Mouse (Mus musculus): ENCODE results near the gene Gm49340. TPM values are rescaled to one million over a fixed set of nuclear protein-coding genes. Genes with fewer than 3 reads are reported as not detected.
A peak's percentile ranks its signal among the peaks of the same experiment; 100 is the strongest.

Gm49340 gene
- polyA plus RNA-seq (2014; fragmentation: Nextera tagmentation; extraction: Ambion mirVana) = not detected in 2 replicates

GRCm38 (mm10) chr11:73329442-73329841, at the start of gene Gm49340, which contains the start of the genes Aspa and Spata22:
Gm49340 (plus strand) TSS chr11:73329741.
Aspa (minus strand) TSS chr11:73329596.
Spata22 (plus strand) TSS chr11:73329741.
- DNase-seq (ENCODE audit: low spot score) (no peak), ATAC-seq (ENCODE audit: low FRiP score) (no peak)
- Histone ChIP-seq H3K4me2 (replicated peaks; ENCODE audit: low read depth, low read length) (no peak within 1 kb of the TSS), H3K9me3 (ENCODE audit: control insufficient read depth, low read length) (no peaks in the 10 kb centered on the region), H3K27me3 (ENCODE audit: control insufficient read depth, insufficient read depth, low read length) (no peaks in the 10 kb centered on the region), H3K4me3 (ENCODE audit: low read depth, low read length) (no peak within 1 kb of the TSS), H3K4me1 (replicated peaks; ENCODE audit: control insufficient read depth, insufficient read depth, low read length) (no peaks in the 10 kb centered on the region), H3K36me3 (ENCODE audit: control insufficient read depth, insufficient read depth, low read length) (no peaks in the 10 kb centered on the region), H3K9ac (ENCODE audit: low read depth, low read length) (no peak within 1 kb of the TSS), H3K27ac (ENCODE audit: low read depth, low read length) (no peak within 1 kb of the TSS)
- 80% methylated on average over 27 of the region's 27 CpGs for WGBS

DNA sequence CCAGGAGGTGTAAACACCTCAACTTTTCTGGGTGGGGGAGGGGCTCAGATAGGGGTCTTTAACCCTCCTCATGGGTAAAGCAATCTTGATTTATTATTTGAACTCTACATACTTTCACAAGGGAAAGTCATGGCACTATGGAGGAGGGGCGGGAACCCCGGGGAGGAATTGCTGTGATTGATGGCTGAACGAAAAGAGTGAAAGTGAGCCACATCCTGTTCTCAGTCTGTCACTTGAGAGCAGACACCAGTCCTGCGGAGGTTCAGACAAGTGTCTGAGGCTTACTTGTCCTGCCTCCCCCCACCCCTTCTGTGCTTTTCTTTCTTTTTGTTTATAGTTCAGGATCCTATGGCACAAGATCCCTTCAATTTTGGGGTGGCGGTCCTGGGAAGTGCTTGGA, 48.8 kb upstream of the Gm49340 start:
- ATAC-seq (ENCODE audit: low FRiP score) = no peak
- no peaks in the 10 kb centered on the region for H3K9me3 ChIP-seq (ENCODE audit: control insufficient read depth, low read length)
- H3K4me1 ChIP-seq (replicated peaks; ENCODE audit: control insufficient read depth, insufficient read depth, low read length) = no peaks in the 10 kb centered on the region; the same call in 1 of the 2 replicates
- H3K4me3 ChIP-seq (ENCODE audit: low read depth, low read length) = no peak overlapping the region
- H3K27me3 ChIP-seq (ENCODE audit: control insufficient read depth, insufficient read depth, low read length) = no peaks in the 10 kb centered on the region
- H3K9ac ChIP-seq (ENCODE audit: low read depth, low read length) = no peak overlapping the region
- no peak for DNase-seq (ENCODE audit: low spot score)
- H3K27ac ChIP-seq (ENCODE audit: low read depth, low read length) = no peak overlapping the region
- WGBS = 58% methylated on average over 5 of the region's 5 CpGs
- no peak overlapping the region for H3K4me2 ChIP-seq (replicated peaks; ENCODE audit: low read depth, low read length)
- no peaks in the 10 kb centered on the region for H3K36me3 ChIP-seq (ENCODE audit: control insufficient read depth, insufficient read depth, low read length)

DNA sequence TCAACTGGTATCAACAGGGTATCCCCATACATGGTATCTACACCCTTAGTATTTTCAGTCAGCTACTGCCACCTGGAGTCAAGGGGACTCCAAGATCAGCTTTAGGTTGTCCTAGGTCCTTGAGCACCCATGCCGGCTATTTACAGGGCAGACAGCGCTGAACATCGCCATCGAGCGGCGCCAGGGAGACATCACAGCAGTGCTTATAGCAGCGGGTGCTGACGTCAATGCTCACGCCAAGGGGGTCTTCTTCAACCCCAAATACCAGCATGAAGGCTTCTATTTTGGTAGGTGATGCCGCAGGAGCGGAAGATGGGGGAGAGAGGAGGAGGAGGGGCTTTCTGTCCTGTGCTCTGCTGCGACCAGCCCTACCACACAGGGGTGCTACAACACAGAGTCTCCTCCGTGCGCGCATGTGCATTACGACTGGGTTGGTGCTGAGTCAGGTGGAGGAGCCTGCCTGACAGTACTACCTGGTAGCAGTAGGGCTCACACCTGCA, 48.0 kb upstream of the Gm49340 start:
- peak; percentile 72 for ATAC-seq (ENCODE audit: low FRiP score)
- no peak overlapping the region for H3K27ac ChIP-seq (ENCODE audit: low read depth, low read length)

DNA sequence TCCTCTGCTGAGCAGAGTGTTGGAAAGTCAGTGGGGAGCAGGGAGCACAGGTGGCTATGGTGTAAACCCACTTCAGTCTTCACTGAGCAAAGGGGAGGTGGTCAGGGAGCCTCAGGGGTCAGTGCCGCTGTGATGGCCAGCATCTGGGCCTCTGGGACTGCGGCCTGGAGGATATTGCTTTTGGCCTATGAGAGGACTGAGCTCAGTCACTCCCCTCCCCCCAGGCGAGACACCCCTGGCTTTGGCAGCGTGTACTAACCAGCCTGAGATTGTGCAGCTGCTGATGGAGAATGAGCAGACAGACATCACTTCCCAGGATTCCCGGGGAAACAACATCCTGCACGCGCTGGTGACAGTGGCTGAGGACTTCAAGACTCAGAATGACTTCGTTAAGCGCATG, 46.2 kb upstream of the Gm49340 start:
- no peak overlapping the region for H3K27ac ChIP-seq (ENCODE audit: low read depth, low read length)

More for the DNA sequence above, 48.0 kb upstream of the Gm49340 start:
- peak; percentile 59 for DNase-seq (ENCODE audit: low spot score)
- Histone ChIP-seq H3K9ac (ENCODE audit: low read depth, low read length) (peak overlapping the region; percentile 8; the same call in 1 of the 2 replicates), H3K4me3 (ENCODE audit: low read depth, low read length) (peak overlapping the region; percentile 26; the same call in 1 of the 2 replicates), H3K27me3 (ENCODE audit: control insufficient read depth, insufficient read depth, low read length) (no peaks in the 10 kb centered on the region), H3K9me3 (ENCODE audit: control insufficient read depth, low read length) (no peaks in the 10 kb centered on the region), H3K36me3 (ENCODE audit: control insufficient read depth, insufficient read depth, low read length) (no peaks in the 10 kb centered on the region), H3K4me1 (replicated peaks; ENCODE audit: control insufficient read depth, insufficient read depth, low read length) (no peaks in the 10 kb centered on the region; the same call in 1 of the 2 replicates), H3K4me2 (replicated peaks; ENCODE audit: low read depth, low read length) (peak overlapping the region; percentile 37)
- WGBS = 4% methylated on average over 16 of the region's 16 CpGs

GRCm38 (mm10) chr11:73283926-73284325, 45.6 kb upstream of the Gm49340 start:
- Histone ChIP-seq H3K27me3 (ENCODE audit: control insufficient read depth, insufficient read depth, low read length) (no peaks in the 10 kb centered on the region), H3K36me3 (ENCODE audit: control insufficient read depth, insufficient read depth, low read length) (no peaks in the 10 kb centered on the region), H3K9me3 (ENCODE audit: control insufficient read depth, low read length) (no peaks in the 10 kb centered on the region), H3K4me1 (replicated peaks; ENCODE audit: control insufficient read depth, insufficient read depth, low read length) (no peaks in the 10 kb centered on the region; the same call in 1 of the 2 replicates), H3K9ac (ENCODE audit: low read depth, low read length) (no peak overlapping the region), H3K4me2 (replicated peaks; ENCODE audit: low read depth, low read length) (no peak overlapping the region), H3K27ac (ENCODE audit: low read depth, low read length) (no peak overlapping the region), H3K4me3 (ENCODE audit: low read depth, low read length) (no peak overlapping the region)
- 44% methylated on average over 1 of the region's 1 CpGs for WGBS
- no peak for DNase-seq (ENCODE audit: low spot score)
- no peak for ATAC-seq (ENCODE audit: low FRiP score)

More for the DNA sequence above, 46.2 kb upstream of the Gm49340 start:
- Histone ChIP-seq H3K9ac (ENCODE audit: low read depth, low read length) (no peak overlapping the region), H3K36me3 (ENCODE audit: control insufficient read depth, insufficient read depth, low read length) (no peaks in the 10 kb centered on the region), H3K4me3 (ENCODE audit: low read depth, low read length) (no peak overlapping the region), H3K9me3 (ENCODE audit: control insufficient read depth, low read length) (no peaks in the 10 kb centered on the region), H3K4me1 (replicated peaks; ENCODE audit: control insufficient read depth, insufficient read depth, low read length) (no peaks in the 10 kb centered on the region; the same call in 1 of the 2 replicates), H3K27me3 (ENCODE audit: control insufficient read depth, insufficient read depth, low read length) (no peaks in the 10 kb centered on the region), H3K4me2 (replicated peaks; ENCODE audit: low read depth, low read length) (no peak overlapping the region)
- no peak for ATAC-seq (ENCODE audit: low FRiP score)
- DNase-seq (ENCODE audit: low spot score) = no peak
- WGBS = 87% methylated on average over 9 of the region's 9 CpGs

- Histone ChIP-seq H3K9ac (ENCODE audit: low read depth, low read length) (no peak overlapping the region), H3K9me3 (ENCODE audit: control insufficient read depth, low read length) (no peaks in the 10 kb centered on the region), H3K4me2 (replicated peaks; ENCODE audit: low read depth, low read length) (no peak overlapping the region), H3K4me3 (ENCODE audit: low read depth, low read length) (no peak overlapping the region), H3K36me3 (ENCODE audit: control insufficient read depth, insufficient read depth, low read length) (no peaks in the 10 kb centered on the region), H3K4me1 (replicated peaks; ENCODE audit: control insufficient read depth, insufficient read depth, low read length) (no peaks in the 10 kb centered on the region; the same call in 1 of the 2 replicates), H3K27ac (ENCODE audit: low read depth, low read length) (no peak overlapping the region), H3K27me3 (ENCODE audit: control insufficient read depth, insufficient read depth, low read length) (no peaks in the 10 kb centered on the region)
- ATAC-seq (ENCODE audit: low FRiP score) (no peak), DNase-seq (ENCODE audit: low spot score) (no peak)
Observed at GRCm38 (mm10) chr11:73284351-73284750, 45.2 kb upstream of the Gm49340 start.

DNA sequence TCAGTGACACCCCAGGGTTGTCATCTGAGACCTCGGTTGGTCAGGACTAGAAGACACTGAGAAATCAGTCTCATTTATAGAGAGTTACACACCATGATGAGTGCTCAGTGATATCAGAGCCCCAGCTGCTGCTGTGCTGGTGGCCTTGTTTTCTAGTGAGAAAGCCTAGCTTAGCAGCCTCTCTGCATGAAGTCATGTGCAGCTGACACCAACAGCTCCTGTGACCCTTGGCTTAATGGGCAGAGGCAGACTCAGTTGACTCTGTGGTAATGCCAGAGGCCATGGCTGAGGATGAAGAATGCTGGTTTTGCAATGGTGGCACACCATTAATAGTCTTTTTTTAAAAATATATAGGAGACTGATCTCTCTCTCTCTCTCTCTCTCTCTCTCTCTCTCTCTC, 39.9 kb upstream of the Gm49340 start:
- no peak for DNase-seq (ENCODE audit: low spot score)
- Histone ChIP-seq H3K4me1 (replicated peaks; ENCODE audit: control insufficient read depth, insufficient read depth, low read length) (no peaks in the 10 kb centered on the region), H3K27me3 (ENCODE audit: control insufficient read depth, insufficient read depth, low read length) (no peaks in the 10 kb centered on the region), H3K27ac (ENCODE audit: low read depth, low read length) (no peak overlapping the region), H3K9ac (ENCODE audit: low read depth, low read length) (no peak overlapping the region), H3K4me3 (ENCODE audit: low read depth, low read length) (no peak overlapping the region), H3K4me2 (replicated peaks; ENCODE audit: low read depth, low read length) (no peak overlapping the region), H3K36me3 (ENCODE audit: control insufficient read depth, insufficient read depth, low read length) (no peaks in the 10 kb centered on the region), H3K9me3 (ENCODE audit: control insufficient read depth, low read length) (no peaks in the 10 kb centered on the region)
- no peak for ATAC-seq (ENCODE audit: low FRiP score)
- 86% methylated on average over 1 of the region's 1 CpGs for WGBS

DNA sequence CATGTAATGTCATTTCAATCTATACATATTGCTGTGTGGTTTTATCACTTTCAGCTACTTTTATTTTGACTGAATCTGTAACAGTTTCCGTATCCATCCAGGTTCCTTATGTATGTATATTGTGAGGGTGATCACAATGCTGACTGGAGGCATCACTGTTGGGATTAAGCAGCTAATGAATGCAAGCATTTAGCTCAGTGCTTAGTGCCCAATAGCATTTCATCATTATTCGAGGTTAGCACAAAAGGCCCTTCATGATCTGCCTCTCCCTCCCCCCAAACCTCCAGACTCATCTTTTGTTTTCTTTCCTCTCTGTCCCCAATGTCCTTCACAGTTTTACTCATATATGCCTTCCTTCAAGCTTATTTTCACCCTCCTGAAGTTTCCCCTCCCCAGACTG, 26.4 kb upstream of the Gm49340 start:
- H3K4me1 ChIP-seq (replicated peaks; ENCODE audit: control insufficient read depth, insufficient read depth, low read length) = no peaks in the 10 kb centered on the region
- DNase-seq (ENCODE audit: low spot score) (no peak), ATAC-seq (ENCODE audit: low FRiP score) (no peak)
- H3K9ac ChIP-seq (ENCODE audit: low read depth, low read length) = no peak overlapping the region
- H3K36me3 ChIP-seq (ENCODE audit: control insufficient read depth, insufficient read depth, low read length) = no peaks in the 10 kb centered on the region
- H3K27me3 ChIP-seq (ENCODE audit: control insufficient read depth, insufficient read depth, low read length) = no peaks in the 10 kb centered on the region
- no peak overlapping the region for H3K4me3 ChIP-seq (ENCODE audit: low read depth, low read length)
- H3K27ac ChIP-seq (ENCODE audit: low read depth, low read length) = no peak overlapping the region
- WGBS = 48% methylated on average over 2 of the region's 2 CpGs
- H3K9me3 ChIP-seq (ENCODE audit: control insufficient read depth, low read length) = no peaks in the 10 kb centered on the region
- no peak overlapping the region for H3K4me2 ChIP-seq (replicated peaks; ENCODE audit: low read depth, low read length)

- no peaks in the 10 kb centered on the region for H3K36me3 ChIP-seq (ENCODE audit: control insufficient read depth, insufficient read depth, low read length)
- no peak overlapping the region for H3K4me2 ChIP-seq (replicated peaks; ENCODE audit: low read depth, low read length)
- no peaks in the 10 kb centered on the region for H3K4me1 ChIP-seq (replicated peaks; ENCODE audit: control insufficient read depth, insufficient read depth, low read length)
- H3K9me3 ChIP-seq (ENCODE audit: control insufficient read depth, low read length) = no peaks in the 10 kb centered on the region
- H3K4me3 ChIP-seq (ENCODE audit: low read depth, low read length) = no peak overlapping the region
- H3K9ac ChIP-seq (ENCODE audit: low read depth, low read length) = no peak overlapping the region
- H3K27ac ChIP-seq (ENCODE audit: low read depth, low read length) = no peak overlapping the region
- no peaks in the 10 kb centered on the region for H3K27me3 ChIP-seq (ENCODE audit: control insufficient read depth, insufficient read depth, low read length)
- WGBS = 32% methylated on average over 3 of the region's 3 CpGs
- DNase-seq (ENCODE audit: low spot score) = no peak
- no peak for ATAC-seq (ENCODE audit: low FRiP score)
Observed at GRCm38 (mm10) chr11:73315961-73316360, 13.6 kb upstream of the Gm49340 start.
